Mouse (Mus musculus): Measurements from ENCODE around the gene Cblb.

- TF ChIP-seq CTCF (IDR thresholded peaks at IDR 0.05; ENCODE audit: low read depth) (no peak), EP300 (IDR thresholded peaks at IDR 0.05; ENCODE audit: low read depth) (peak; percentile 55; the same call in 1 of the 2 replicates)
These were observed 25.1 kb downstream of the Cblb start for GRCm38 (mm10) chr16:52056164-52056563.

Measured in liver, postnatal 0 days (tissue).